Mouse (Mus musculus) CD4-positive, CD25-positive, alpha-beta regulatory T cell, adult 2 months (primary cell): ENCODE measurements around the gene Dab1.

Experiments used
- DNase-seq: peaks from one replicate; pipeline ENCODE4 v3.0.0-alpha.2; 2012; ENCODE audit warnings: low read depth, low spot score

Gene Dab1

DNA sequence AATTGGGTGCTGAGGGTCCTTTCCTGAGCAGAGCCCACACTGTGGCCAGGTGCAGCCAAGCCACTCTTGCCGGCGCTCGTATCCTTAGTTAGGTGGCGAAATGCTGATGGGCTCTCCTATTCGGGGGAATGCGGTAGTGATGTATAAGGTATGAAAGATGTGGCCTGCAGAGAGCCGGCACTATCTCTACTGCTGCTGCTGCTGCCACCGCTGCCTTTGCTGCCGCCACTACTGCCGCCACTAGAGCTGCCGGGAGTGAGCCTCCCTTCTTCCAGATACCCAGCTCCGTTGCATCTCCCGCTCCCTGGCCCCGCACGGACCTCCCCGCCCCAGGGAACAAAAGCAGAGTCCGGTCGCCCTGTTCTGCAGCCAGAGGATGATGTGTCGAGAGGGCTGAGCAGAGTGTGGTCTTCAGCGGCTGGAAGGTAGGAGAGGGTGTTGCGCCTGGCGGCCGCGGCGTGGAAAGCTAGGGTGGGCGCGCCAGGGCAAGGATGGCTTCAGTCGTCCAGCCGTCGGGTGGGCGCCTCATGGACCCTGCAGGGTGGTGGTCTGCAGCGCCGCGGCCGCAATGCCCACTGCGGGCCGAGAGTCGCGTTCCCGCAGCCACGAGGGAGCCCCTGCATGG, at the start of gene Dab1:
Gene Dab1 (plus strand): TSS at position 39 of the 625 bp plus-strand sequence.
- no peak for DNase-seq

GRCm38 (mm10) chr4:103571721-103572352, 47.3 kb upstream of the Dab1 start:
- no peak for DNase-seq

- no peak for DNase-seq
Measured at GRCm38 (mm10) chr4:103575556-103575955, 43.6 kb upstream of the Dab1 start.

- no peak for DNase-seq
Measured at GRCm38 (mm10) chr4:103576305-103576704, 42.9 kb upstream of the Dab1 start.

- DNase-seq, result no peak
Measured at GRCm38 (mm10) chr4:103577111-103577815, 41.9 kb upstream of the Dab1 start.

DNA sequence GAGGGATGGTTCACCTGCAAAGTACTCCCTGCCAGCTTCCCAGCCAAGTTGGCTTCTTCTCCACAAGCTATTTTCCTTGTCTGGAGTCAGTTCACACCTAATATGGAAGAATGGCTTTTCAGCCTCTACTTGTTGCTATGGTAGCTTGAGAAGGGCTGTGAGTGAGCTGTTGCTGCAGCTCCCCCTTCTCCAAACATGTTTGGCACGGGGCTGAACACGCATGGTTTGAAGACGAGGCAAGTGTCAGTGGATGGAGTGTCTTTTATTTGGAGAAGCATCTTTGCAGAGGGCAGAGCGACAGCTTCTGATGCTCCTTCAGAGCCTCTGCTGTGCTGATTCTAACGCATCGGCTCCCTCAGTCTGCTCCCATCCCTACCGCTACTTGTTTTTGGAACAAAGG, 41.3 kb upstream of the Dab1 start:
- DNase-seq, result no peak

- no peak for DNase-seq
Measured at GRCm38 (mm10) chr4:103580021-103580420, 39.1 kb upstream of the Dab1 start.

DNA sequence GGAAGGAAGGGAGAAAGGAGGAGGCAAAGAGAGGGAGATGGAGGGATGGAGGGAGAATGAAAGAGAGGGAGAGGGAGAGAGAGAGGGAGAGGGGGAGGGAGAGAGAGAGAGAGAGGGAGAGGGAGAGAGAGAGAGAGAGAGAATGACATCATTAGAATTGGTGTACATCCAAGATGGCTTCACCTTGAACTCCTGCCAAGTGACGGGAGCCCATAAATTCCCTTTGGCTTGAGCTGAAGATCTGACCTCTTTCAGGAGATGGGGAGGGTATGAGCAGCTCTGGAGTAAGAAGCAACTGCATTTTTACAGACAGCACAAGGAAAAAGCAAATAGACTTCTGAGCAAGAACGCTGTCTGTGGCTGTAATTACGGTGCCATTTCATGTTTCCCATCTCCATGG, 4.1 kb upstream of the Dab1 start:
- DNase-seq, result no peak

DNA sequence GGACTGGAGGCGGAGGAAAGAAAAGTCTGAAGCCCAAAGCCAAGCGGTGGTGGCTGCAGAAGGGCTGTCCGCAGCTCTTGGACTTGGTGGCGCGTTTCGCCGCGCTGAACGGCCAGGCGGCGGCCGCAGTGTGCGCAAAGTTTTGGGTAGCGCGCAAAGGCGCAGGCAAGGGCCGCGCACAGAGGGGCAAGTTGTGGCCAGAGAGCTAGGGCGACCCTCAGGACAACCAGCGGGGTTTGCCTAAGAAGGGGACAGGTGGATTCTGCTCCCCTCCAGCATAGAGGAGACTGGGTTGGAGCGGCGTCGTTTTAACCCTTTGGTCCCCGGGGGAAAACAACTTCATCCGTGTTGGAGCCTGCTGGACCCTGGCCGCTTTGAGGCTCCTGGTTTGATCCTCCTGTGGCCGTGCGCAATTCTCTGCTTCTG, 800 bp downstream of the Dab1 start:
- no peak for DNase-seq

GRCm38 (mm10) chr4:103620590-103621155, 1.5 kb downstream of the Dab1 start:
- no peak for DNase-seq

GRCm38 (mm10) chr4:103621586-103621985, 2.4 kb downstream of the Dab1 start:
- no peak for DNase-seq

DNA sequence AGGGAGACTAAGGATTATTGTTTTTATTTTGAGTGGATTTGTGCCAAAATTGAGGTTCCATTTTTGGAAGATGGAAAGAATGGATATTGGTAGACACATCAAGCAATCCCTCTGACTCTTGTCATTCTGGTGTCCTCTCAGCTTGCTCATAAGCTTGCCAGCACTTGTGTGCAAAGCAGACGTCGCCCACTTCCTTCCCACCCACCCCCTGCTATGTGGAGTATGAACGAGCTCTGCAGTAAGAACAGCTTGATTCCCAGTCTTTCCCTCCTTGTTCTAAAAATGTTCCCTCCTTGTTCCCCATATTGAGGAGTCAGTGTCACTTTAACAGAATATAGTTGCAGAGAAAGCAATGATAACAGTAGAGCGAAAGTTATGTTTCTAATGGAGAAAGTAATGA, 11.0 kb downstream of the Dab1 start:
- DNase-seq, result no peak

- DNase-seq, result no peak
Measured at GRCm38 (mm10) chr4:103636168-103636776, 17.1 kb downstream of the Dab1 start.

GRCm38 (mm10) chr4:103648209-103648896, 29.2 kb downstream of the Dab1 start:
- DNase-seq, result no peak

DNA sequence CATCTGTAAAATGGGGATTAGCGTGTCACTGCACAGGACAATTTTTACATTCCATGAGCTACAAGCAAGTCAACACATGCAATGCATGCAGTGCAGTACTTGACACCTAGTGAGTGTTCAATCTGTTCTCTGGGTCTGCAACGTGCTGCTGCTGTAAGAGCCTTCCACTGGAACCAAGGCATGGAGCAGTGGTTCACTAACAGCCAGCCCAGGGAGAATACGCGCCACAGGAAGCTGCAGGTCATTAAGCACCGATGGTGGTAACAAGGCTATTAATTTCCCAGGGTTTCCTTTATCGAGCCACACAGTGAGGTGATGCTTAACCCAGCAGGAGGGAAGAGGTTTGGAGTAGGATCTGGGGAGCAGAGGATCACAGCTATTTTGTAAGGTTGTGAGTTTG, 36.6 kb downstream of the Dab1 start:
- no peak for DNase-seq

- no peak for DNase-seq
Measured at GRCm38 (mm10) chr4:103661386-103661785, 42.2 kb downstream of the Dab1 start.

- DNase-seq, result no peak
Measured at GRCm38 (mm10) chr4:103667438-103667837, 48.3 kb downstream of the Dab1 start.

- DNase-seq, result no peak
Measured at GRCm38 (mm10) chr4:103677195-103677594, 58.0 kb downstream of the Dab1 start.

DNA sequence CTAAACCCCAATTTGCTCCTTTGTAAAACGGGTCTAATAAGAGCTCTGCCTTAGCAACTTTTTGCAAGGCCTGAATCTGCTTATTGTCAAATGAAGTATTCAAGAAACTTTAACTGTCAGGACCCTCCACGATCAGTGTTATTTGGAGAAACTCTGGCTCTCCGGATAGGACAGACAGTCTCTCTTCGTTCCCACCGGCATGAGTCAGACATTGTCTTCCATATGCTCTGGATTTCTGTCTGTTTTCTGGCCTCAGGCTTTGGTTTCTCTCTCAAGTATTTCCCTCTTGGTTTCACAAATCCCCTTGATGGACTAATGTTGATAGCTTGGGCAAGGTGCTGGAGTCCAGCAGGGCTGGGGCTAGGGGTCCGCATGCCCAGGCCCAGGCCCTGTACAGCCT, 59.3 kb downstream of the Dab1 start:
- DNase-seq, result no peak

DNA sequence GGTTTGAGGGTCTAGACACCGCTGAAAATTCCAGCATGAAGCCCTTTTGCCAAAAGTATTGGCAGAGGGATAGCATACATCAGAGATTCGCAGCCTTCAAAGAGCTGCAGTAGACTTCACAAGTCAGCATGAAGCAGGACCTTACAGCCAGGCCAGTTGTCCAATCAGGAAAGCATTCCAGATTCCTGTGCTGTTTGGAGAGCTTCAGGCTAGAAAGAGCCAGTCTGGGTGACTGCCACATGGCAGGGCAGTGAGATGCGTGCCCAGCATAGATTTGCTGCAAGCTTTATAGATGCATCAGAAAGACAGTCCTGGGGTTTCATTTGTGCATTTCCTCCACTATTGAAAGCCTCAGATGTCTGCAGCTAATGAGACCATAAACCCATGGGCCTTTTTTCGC, 66.0 kb downstream of the Dab1 start:
- no peak for DNase-seq

DNA sequence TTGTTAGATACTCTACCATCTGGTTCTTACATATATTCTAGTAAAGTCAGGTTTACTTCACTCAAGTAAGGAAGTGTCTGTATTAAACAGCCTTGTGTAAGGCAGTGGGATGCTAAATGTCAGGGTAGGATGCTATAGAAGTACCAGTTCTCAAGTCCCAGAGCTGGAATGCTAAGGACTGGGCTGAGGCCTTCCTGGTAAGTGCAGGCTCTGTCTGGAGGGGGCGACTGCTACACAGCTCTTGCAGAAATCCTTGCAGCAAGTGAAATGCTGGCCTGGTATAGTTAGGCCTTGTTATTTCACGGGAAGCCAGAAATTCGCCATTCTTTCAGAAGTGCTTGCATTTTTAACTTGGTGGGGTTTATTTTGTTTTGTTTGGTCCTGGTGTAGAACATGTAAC, 72.6 kb downstream of the Dab1 start:
- DNase-seq, result no peak

GRCm38 (mm10) chr4:103699755-103700154, 80.6 kb downstream of the Dab1 start:
- DNase-seq, result no peak
